Mouse (Mus musculus) heart, adult 2 months (tissue): Measurements from ENCODE around the gene 1810010H24Rik.
"Not testable (repeated sequence)": the region's sequence is repeated elsewhere in the genome, so short reads cannot be mapped to it uniquely, and the experiment has no call there.

Experiments used
- CTCF ChIP-seq: fragments of 200-600 bp; IDR thresholded peaks from 2 replicates; pipeline ENCODE4 v1.8.1; 2022; ENCODE audit warnings: antibody characterized with exemption, mild to moderate bottlenecking, moderate library complexity
- POLR2A ChIP-seq: fragments of 200-500 bp; IDR thresholded peaks from 2 replicates; pipeline ENCODE4 v1.6.1; 2011; ENCODE audit warnings: mild to moderate bottlenecking, low read depth, low read length, control low read depth; ENCODE audit not compliant: insufficient read depth

GRCm38 (mm10) chr11:106985979-106986604 lies 39.4 kb upstream of the 1810010H24Rik start:
- not testable (repeated sequence) for TF ChIP-seq POLR2A, CTCF
